Mouse (Mus musculus) stomach, adult 2 months (tissue): ENCODE data around the gene Sdc4. TPM values are rescaled to one million over a fixed set of nuclear protein-coding genes. Genes with fewer than 3 reads are reported as not detected.

Experiments
- polyA plus RNA-seq: library from polyadenylated mRNA; depleted of rRNA; stranded (reverse); fragments of >200 nt; gene quantifications from 2 replicates; pipeline ENCODE4 v1.2.3, GENCODE M21; 2012; rRNA removed

Sdc4 gene
- polyA plus RNA-seq, result 34.9 and 37.0 TPM in 2 replicates

GRCm38 (mm10) chr2:164443460-164444000 is at the start of gene Sdc4:
Sdc4 (minus strand) TSS chr2:164443887.

DNA sequence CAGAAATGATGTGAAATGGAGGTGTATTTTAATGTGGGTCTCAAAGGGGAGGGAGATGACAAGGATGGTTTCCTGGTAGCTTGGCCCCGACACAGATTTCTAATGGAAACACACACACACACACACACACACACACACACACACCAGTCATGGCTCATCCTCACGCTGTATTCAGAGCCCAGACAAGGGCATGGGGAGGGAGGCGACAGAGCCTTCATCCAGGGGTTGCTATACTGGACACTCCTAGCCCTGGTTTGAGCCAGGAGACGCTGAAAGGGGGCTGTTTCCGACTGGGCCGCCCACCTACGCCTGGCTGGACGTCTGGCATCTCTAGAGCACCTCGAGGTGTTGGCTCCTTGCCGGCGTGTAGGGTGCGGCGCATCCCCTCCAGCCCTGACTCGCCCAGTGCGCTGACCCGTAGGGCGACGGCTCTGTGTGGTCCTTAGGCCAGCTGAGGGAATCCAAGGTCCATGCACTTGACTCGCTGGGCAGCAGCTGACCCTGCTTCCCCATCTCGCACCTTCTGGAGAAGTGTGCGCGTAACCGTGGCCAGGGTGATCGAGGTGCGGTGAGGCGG is 42.1 kb upstream of the Sdc4 start, which contains the start of gene Dbndd2:
Dbndd2 (plus strand) TSS at position 426 of the 577 bp plus-strand sequence.

DNA sequence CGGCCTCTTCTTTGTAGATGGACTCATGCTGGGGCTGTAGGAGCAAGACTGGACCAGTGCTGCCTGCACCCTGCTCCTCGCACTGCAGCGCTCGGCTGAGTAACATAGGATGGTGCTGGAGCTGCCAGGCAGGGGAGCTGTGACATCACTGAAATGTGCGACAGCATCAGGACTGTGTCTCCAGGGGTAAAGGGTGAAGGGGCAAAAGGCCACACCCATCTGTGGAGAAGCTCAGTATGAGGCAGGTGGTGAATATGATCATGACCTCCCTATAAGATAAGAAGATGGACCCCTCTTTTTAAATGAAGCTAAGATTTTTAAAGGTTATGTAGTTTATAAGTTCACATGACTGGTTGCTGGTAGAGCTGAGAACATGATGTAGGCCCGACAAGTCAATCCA is 29.9 kb upstream of the Sdc4 start, which contains the start of gene Trp53tg5:
Trp53tg5 (minus strand) TSS at position 101 of the 400 bp plus-strand sequence.

GRCm38 (mm10) chr2:164460745-164461551 is 17.3 kb upstream of the Sdc4 start, which contains the start of gene Gm20458:
Gm20458 (plus strand) TSS chr2:164460967.

GRCm38 (mm10) chr2:164456864-164457300 is 13.2 kb upstream of the Sdc4 start, which contains the start of gene Sys1:
Sys1 (plus strand) TSS chr2:164456964.

GRCm38 (mm10) chr2:164405060-164405459 is 38.6 kb downstream of the Sdc4 start, which contains the start of gene Matn4:
Matn4 (minus strand) TSS chr2:164405160.

DNA sequence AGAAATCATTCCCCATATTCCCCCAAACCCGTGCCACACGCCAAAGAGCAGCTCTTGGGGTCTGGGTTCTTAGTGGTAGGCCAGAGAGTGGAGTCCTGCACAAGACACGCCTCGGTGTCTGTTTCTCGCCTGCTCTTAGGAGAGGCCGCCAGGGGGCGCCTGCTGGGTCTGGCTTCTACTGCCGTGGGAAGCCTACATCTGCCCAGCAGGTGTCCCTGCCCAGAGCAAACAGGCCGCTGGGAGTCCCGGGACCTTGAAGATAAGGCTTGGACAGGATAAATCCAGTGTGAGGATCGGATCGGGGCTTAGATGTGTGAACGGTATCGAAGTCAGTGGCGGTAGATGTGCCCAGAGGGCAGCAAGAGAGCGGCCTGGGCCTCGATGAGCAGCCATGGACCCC is 40.8 kb downstream of the Sdc4 start, which contains the start of gene Rbpjl:
Rbpjl (plus strand) TSS at position 236 of the 400 bp plus-strand sequence.

DNA sequence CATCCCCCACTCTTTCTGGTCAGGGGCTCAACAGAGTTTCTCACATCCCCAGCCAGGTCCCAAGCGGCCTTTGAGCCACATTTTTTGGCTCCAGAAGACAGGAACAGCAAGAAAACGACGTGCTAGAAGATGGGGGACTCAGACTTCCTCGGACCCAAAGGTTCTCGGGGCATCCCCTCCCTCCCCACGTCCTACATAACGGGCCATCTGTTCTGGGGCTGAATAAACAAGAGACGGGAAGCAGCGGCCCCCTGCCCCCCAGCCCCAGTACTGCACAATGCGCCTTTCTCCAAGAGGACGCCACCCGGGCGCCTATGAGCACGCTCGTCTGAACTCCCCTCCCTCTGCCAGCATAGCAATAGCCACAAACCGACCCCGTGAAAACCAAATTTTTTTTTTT is 54.7 kb downstream of the Sdc4 start, which contains the start of gene Slpi:
Slpi (minus strand) TSS at position 76 of the 400 bp plus-strand sequence.

Other genes starting within 250 kb of the Sdc4 start
- gene Wfdc15a, start 243.8 kb downstream of the Sdc4 start, polyA plus RNA-seq, result not detected in 2 replicates
- 1.7 TPM in 1 of 2 replicates, not detected in the other for gene Wfdc15b, start 222.2 kb downstream of the Sdc4 start, polyA plus RNA-seq
- not detected in 2 replicates for gene Svs2, start 205.4 kb downstream of the Sdc4 start, polyA plus RNA-seq
- not detected in 2 replicates for gene Svs3b, start 187.2 kb downstream of the Sdc4 start, polyA plus RNA-seq
- gene Svs4, start 165.4 kb downstream of the Sdc4 start, polyA plus RNA-seq, result not detected in 2 replicates
- gene Svs3a, start 154.6 kb downstream of the Sdc4 start, polyA plus RNA-seq, result not detected in 2 replicates
- not detected in 2 replicates for gene Svs6, start 127.1 kb downstream of the Sdc4 start, polyA plus RNA-seq
- not detected in 2 replicates for gene Svs5, start 111.1 kb downstream of the Sdc4 start, polyA plus RNA-seq
- 82.6 and 153 TPM in 2 replicates for gene Slpi, start 54.8 kb downstream of the Sdc4 start, polyA plus RNA-seq
- gene Rbpjl, start 40.7 kb downstream of the Sdc4 start, polyA plus RNA-seq, result 3.5 and 6.9 TPM in 2 replicates
- gene Matn4, start 38.7 kb downstream of the Sdc4 start, polyA plus RNA-seq, result 0.78 and 1.2 TPM in 2 replicates
- 71.4 and 132 TPM in 2 replicates for gene Sys1, start 13.1 kb upstream of the Sdc4 start, polyA plus RNA-seq
- gene Gm20458, start 17.1 kb upstream of the Sdc4 start, polyA plus RNA-seq, result 31.3 and 46.5 TPM in 2 replicates
- gene Trp53tg5, start 29.8 kb upstream of the Sdc4 start, polyA plus RNA-seq, result not detected in 2 replicates
- gene Dbndd2, start 42.2 kb upstream of the Sdc4 start, polyA plus RNA-seq, result 27.2 and 65.5 TPM in 2 replicates
- gene Pigt, start 53.6 kb upstream of the Sdc4 start, polyA plus RNA-seq, result 90.3 and 138 TPM in 2 replicates
- 41.0 and 51.1 TPM in 2 replicates for gene Wfdc2, start 118.5 kb upstream of the Sdc4 start, polyA plus RNA-seq
- gene Spint3, start 129.6 kb upstream of the Sdc4 start, polyA plus RNA-seq, result 0.43 TPM in 1 of 2 replicates, not detected in the other
- 0.08 and 0.14 TPM in 2 replicates for gene Wfdc6a, start 141.6 kb upstream of the Sdc4 start, polyA plus RNA-seq
- gene Eppin, start 149.7 kb upstream of the Sdc4 start, polyA plus RNA-seq, result 0.19 TPM in 1 of 2 replicates, not detected in the other
- 0.11 TPM in 1 of 2 replicates, not detected in the other for gene Wfdc6b, start 169.6 kb upstream of the Sdc4 start, polyA plus RNA-seq
- 0.26 TPM in 1 of 2 replicates, not detected in the other for gene Wfdc8, start 169.7 kb upstream of the Sdc4 start, polyA plus RNA-seq
- gene Wfdc16, start 194.9 kb upstream of the Sdc4 start, polyA plus RNA-seq, result 0.09 TPM in 1 of 2 replicates, not detected in the other
- 0.30 and 3.4 TPM in 2 replicates for gene Wfdc10, start 212.2 kb upstream of the Sdc4 start, polyA plus RNA-seq
- not detected in 2 replicates for gene Wfdc9, start 212.7 kb upstream of the Sdc4 start, polyA plus RNA-seq
- not detected in 2 replicates for gene Wfdc11, start 230.2 kb upstream of the Sdc4 start, polyA plus RNA-seq
- 0.75 and 2.0 TPM in 2 replicates for gene Wfdc13, start 241.2 kb upstream of the Sdc4 start, polyA plus RNA-seq